Mouse (Mus musculus): Measurements from ENCODE around the gene Tmprss3. TPM values are rescaled to one million over a fixed set of nuclear protein-coding genes. Genes with fewer than 3 reads are reported as not detected.

Tmprss3 gene
- polyA plus RNA-seq, 1 experiment, result 0.92 TPM

DNA sequence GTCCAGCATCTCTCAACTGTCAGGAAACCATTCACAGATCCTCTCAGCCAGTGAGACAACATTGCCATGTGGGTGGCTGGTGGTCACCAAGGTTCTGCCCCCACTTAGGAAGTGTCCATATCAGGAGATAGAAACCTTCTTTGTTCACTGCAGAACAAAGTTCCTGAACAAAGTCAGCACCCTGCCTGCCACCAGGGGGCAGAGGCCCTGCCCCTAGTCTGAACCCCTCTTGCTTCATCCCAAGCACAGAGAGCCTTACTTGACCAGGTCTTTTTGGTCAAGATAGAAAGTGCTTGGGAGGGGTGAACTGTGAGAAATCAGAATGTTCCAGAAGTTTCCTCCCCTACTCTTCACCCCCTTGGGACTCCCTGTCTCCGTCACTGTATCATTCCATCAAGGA lies 37.1 kb upstream of the Tmprss3 start:
- Histone ChIP-seq H3K4me3 (ENCODE audit: control insufficient read depth, insufficient read depth, low read length) (no peak overlapping the region), H3K27ac (ENCODE audit: control insufficient read depth, insufficient read depth, low read length) (no peak overlapping the region), H3K27me3 (ENCODE audit: control insufficient read depth, insufficient read depth, low read length) (no peaks in the 10 kb centered on the region), H3K4me1 (replicated peaks; ENCODE audit: control insufficient read depth, insufficient read depth, low read length) (no peaks in the 10 kb centered on the region), H3K36me3 (ENCODE audit: control insufficient read depth, insufficient read depth, low read length) (peaks cover 94% of the 10 kb centered on the region)
- 100% methylated on average over 1 of the region's 1 CpGs for WGBS
- DNase-seq, result no peak
- TF ChIP-seq POLR2A (IDR thresholded peaks at IDR 0.05; ENCODE audit: control insufficient read depth, extremely low read depth, insufficient read depth, low read length, poor library complexity), result no peak
- peak; percentile 52; the same call in 1 of the 2 replicates for TF ChIP-seq CTCF (IDR thresholded peaks at IDR 0.05; ENCODE audit: borderline replicate concordance, control insufficient read depth, extremely low read depth, insufficient read depth, low read length, poor library complexity)

DNA sequence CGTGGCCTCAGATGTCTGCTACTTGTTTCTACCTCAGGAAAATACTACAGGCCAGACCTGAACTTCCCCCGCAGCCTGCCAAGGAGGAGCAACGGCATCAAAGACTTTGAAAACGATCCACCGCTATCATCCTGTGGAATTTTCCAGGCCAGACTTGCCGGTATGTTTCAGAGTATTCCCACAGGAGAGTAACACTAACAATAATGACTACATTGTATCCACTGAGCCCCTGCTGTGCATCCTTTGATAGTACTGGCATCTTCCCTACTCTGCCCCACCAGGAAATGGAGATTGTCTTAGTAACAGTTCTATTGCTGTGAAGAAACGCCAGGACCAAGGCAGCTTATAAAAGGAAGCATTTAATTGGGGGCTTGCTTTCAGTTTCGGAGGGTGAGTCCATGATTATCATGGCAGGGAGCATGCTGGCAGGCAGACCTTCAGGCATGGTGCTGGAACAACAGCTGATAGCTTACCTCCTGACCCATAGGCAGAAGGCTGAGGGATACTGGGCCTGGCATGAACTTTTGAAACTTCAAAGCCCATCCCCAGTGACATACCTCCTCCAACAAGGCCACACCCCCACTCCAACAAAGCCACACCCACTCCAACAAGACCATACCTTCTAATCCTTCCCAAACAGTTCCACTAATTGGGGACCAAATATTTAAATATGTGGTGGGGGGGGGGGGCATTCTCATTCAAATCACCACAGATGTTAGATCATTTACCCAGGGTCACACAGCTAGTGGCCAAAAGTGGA lies 33.7 kb upstream of the Tmprss3 start:
- 94% methylated on average over 8 of the region's 8 CpGs for WGBS

GRCm38 (mm10) chr17:31231780-31232179 lies 33.0 kb upstream of the Tmprss3 start:
- Histone ChIP-seq H3K27ac (ENCODE audit: control insufficient read depth, insufficient read depth, low read length) (no peak overlapping the region), H3K27me3 (ENCODE audit: control insufficient read depth, insufficient read depth, low read length) (no peaks in the 10 kb centered on the region), H3K4me3 (ENCODE audit: control insufficient read depth, insufficient read depth, low read length) (no peak overlapping the region), H3K36me3 (ENCODE audit: control insufficient read depth, insufficient read depth, low read length) (peaks cover 71% of the 10 kb centered on the region), H3K4me1 (replicated peaks; ENCODE audit: control insufficient read depth, insufficient read depth, low read length) (no peaks in the 10 kb centered on the region)
- WGBS, result 96% methylated on average over 6 of the region's 6 CpGs
- no peak for DNase-seq
- TF ChIP-seq POLR2A (IDR thresholded peaks at IDR 0.05; ENCODE audit: control insufficient read depth, extremely low read depth, insufficient read depth, low read length, poor library complexity) (no peak), CTCF (IDR thresholded peaks at IDR 0.05; ENCODE audit: borderline replicate concordance, control insufficient read depth, extremely low read depth, insufficient read depth, low read length, poor library complexity) (no peak)

More for the DNA sequence above, 33.7 kb upstream of the Tmprss3 start:
- Histone ChIP-seq H3K4me1 (replicated peaks; ENCODE audit: control insufficient read depth, insufficient read depth, low read length) (no peaks in the 10 kb centered on the region), H3K4me3 (ENCODE audit: control insufficient read depth, insufficient read depth, low read length) (no peak overlapping the region), H3K27me3 (ENCODE audit: control insufficient read depth, insufficient read depth, low read length) (no peaks in the 10 kb centered on the region), H3K27ac (ENCODE audit: control insufficient read depth, insufficient read depth, low read length) (no peak overlapping the region), H3K36me3 (ENCODE audit: control insufficient read depth, insufficient read depth, low read length) (peaks cover 77% of the 10 kb centered on the region)
- DNase-seq, result no peak
- TF ChIP-seq POLR2A (IDR thresholded peaks at IDR 0.05; ENCODE audit: control insufficient read depth, extremely low read depth, insufficient read depth, low read length, poor library complexity) (no peak), CTCF (IDR thresholded peaks at IDR 0.05; ENCODE audit: borderline replicate concordance, control insufficient read depth, extremely low read depth, insufficient read depth, low read length, poor library complexity) (no peak)

DNA sequence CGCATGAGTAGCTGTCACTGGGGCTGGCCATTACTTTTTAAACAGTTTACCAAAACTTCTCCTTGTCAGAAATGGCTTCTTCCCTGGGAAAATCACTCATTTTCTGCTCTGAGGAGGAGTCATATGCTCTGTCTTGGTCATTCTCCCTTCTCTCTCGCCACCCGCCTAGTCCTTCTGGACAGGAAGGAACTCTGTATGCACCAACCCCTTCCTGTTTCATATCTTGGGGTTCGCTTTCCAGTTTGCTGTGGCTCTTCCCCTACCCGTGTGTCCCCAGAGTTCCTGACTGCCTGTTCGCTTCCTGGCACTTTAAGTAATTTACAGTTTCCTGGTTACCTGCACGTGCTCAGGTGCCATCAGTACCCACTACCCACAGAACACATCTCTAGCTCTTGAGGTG lies 28.2 kb upstream of the Tmprss3 start:
- Histone ChIP-seq H3K27me3 (ENCODE audit: control insufficient read depth, insufficient read depth, low read length) (no peaks in the 10 kb centered on the region), H3K36me3 (ENCODE audit: control insufficient read depth, insufficient read depth, low read length) (peaks cover 31% of the 10 kb centered on the region), H3K27ac (ENCODE audit: control insufficient read depth, insufficient read depth, low read length) (no peak overlapping the region), H3K4me3 (ENCODE audit: control insufficient read depth, insufficient read depth, low read length) (no peak overlapping the region), H3K4me1 (replicated peaks; ENCODE audit: control insufficient read depth, insufficient read depth, low read length) (peaks cover 27% of the 10 kb centered on the region)
- WGBS, result 69% methylated on average over 7 of the region's 7 CpGs
- TF ChIP-seq POLR2A (IDR thresholded peaks at IDR 0.05; ENCODE audit: control insufficient read depth, extremely low read depth, insufficient read depth, low read length, poor library complexity), result no peak
- no peak for TF ChIP-seq CTCF (IDR thresholded peaks at IDR 0.05; ENCODE audit: borderline replicate concordance, control insufficient read depth, extremely low read depth, insufficient read depth, low read length, poor library complexity)
- no peak for DNase-seq

DNA sequence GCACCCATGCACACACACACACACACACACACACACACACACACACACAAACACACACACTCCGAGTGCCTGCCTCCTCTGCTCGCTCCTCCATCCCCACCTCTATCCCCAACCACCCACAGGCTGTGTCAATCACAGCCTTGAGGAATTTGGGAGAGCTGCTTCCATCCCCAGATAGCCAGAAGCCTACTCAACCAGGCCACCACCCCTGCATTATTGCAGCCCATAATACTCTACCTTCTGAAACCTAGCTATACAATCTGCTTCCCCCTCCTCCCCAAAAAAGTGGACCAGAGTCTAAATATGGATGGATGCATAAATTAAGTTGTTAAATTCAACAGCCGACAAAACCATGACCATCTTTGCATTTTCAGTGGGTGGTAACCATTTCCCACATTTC lies 27.6 kb upstream of the Tmprss3 start:
- no peak for TF ChIP-seq POLR2A (IDR thresholded peaks at IDR 0.05; ENCODE audit: control insufficient read depth, extremely low read depth, insufficient read depth, low read length, poor library complexity)
- no peak for TF ChIP-seq CTCF (IDR thresholded peaks at IDR 0.05; ENCODE audit: borderline replicate concordance, control insufficient read depth, extremely low read depth, insufficient read depth, low read length, poor library complexity)
- DNase-seq, result no peak
- Histone ChIP-seq H3K27me3 (ENCODE audit: control insufficient read depth, insufficient read depth, low read length) (no peaks in the 10 kb centered on the region), H3K36me3 (ENCODE audit: control insufficient read depth, insufficient read depth, low read length) (peaks cover 31% of the 10 kb centered on the region), H3K4me3 (ENCODE audit: control insufficient read depth, insufficient read depth, low read length) (no peak overlapping the region), H3K27ac (ENCODE audit: control insufficient read depth, insufficient read depth, low read length) (no peak overlapping the region), H3K4me1 (replicated peaks; ENCODE audit: control insufficient read depth, insufficient read depth, low read length) (peaks cover 33% of the 10 kb centered on the region)
- WGBS, result 87% methylated on average over 3 of the region's 3 CpGs

DNA sequence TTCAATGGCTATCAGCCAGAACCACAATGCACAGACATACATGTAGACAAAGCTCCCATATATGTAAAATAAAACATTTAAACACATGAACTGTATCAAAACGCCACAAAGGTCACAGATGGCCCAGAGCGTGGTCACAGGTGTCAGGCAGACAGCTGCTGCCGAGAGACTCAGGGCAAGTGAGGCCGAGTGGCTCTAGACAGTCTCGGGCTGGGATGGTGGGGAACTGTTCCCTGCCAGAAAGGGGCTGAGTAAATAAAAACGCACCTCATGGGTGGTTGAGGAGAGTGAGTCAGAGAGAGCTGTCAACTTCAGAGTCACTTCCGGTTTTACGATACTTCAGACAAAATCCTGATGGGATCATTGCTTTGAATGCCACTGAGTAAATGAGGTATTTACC lies 25.8 kb upstream of the Tmprss3 start:
- no peaks in the 10 kb centered on the region for H3K27me3 ChIP-seq (ENCODE audit: control insufficient read depth, insufficient read depth, low read length)
- 12% methylated on average over 8 of the region's 8 CpGs for WGBS
- no peak for TF ChIP-seq POLR2A (IDR thresholded peaks at IDR 0.05; ENCODE audit: control insufficient read depth, extremely low read depth, insufficient read depth, low read length, poor library complexity)
- TF ChIP-seq CTCF (IDR thresholded peaks at IDR 0.05; ENCODE audit: borderline replicate concordance, control insufficient read depth, extremely low read depth, insufficient read depth, low read length, poor library complexity), result no peak
- H3K36me3 ChIP-seq (ENCODE audit: control insufficient read depth, insufficient read depth, low read length), result peaks cover 34% of the 10 kb centered on the region
- H3K4me1 ChIP-seq (replicated peaks; ENCODE audit: control insufficient read depth, insufficient read depth, low read length), result peaks cover 33% of the 10 kb centered on the region
- peak overlapping the region; percentile 63; the same call in 1 of the 2 replicates for H3K27ac ChIP-seq (ENCODE audit: control insufficient read depth, insufficient read depth, low read length)
- no peak overlapping the region for H3K4me3 ChIP-seq (ENCODE audit: control insufficient read depth, insufficient read depth, low read length)
- DNase-seq, result peak; percentile 36
